Mouse (Mus musculus): ENCODE data around the gene Dnajc28.

DNA sequence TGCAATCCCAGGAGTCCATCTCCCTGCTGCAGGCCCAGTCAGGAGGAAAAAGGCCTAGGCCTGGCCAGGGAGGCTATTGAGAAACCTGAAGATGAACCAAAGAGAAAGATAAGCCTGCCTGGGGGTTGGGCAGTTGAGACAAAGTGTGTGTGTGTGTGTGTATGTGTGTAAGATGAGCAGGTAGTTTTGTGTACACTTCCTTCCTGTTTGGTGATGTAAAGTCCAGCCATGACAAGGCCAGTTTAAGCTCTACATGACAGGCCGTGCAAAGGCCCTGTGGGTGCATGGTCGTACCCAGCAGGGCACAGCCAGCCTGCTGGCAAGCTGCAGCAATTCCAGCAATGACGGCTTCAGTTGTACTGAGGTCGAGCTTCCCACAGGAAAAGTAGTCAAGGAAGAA lies 10.9 kb upstream of the Dnajc28 start:
- TF ChIP-seq POLR2A (IDR thresholded peaks at IDR 0.05; ENCODE audit: extremely low read depth, insufficient read depth, low read length), result no peak
- no peak for TF ChIP-seq CTCF (IDR thresholded peaks at IDR 0.05; ENCODE audit: low read depth, low read length)

Measured in liver, adult 2 months (tissue).